Comparison of ENCODE assay signal across 27 mouse cellular contexts in the genomic region with DNA sequence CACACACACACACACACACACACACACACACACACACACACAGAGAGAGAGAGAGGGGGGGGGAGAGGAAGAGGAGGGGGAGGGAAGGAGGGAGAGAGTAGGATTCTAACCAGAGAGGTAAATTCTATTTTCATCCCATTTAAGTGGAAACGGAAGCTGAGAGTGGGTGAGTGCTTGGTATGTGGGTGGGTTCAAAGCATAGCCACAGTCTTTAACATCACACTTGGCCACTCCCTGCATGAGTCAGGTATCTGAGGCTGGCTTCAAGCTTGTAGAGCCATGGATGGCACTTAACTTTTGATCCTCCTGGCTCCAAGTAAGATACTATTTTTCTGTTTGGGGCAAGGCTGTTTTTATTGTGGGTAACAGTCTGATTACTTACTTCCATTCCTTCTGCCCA. TPM values are rescaled to one million over a fixed set of nuclear protein-coding genes. Genes with fewer than 3 reads are reported as not detected.
DNase-seq lines count a peak whose midpoint lies in the region; ATAC-seq and TF ChIP-seq lines count a peak whose summit lies in the region.
"Had no signal": no experiment of that assay in that cellular context is flagged by ENCODE, and none has a peak within 500 bp of the region (broad histone marks: within the 10 kb centered on the region; RNA-seq: fewer than 3 reads in every experiment).

No protein-coding gene starts in this region.

- no peaks in the 10 kb centered on the region for H3K9me3 ChIP-seq in lung, embryonic 16.5 days (ENCODE audit: control insufficient read depth, low read length)
- H3K9me3 ChIP-seq in intestine, embryonic 16.5 days (ENCODE audit: control insufficient read depth, low read length) = no peaks in the 10 kb centered on the region
- H3K9me3 ChIP-seq: embryonic facial prominence, embryonic 13.5 days; G1E; heart, embryonic 10.5 days; hindbrain, embryonic 12.5 days; limb, embryonic 13.5 days; liver, embryonic 13.5 days; neural tube, embryonic 12.5 days had no signal

- H3K4me3 ChIP-seq in lung, embryonic 16.5 days (ENCODE audit: low read length) = no peak overlapping the region
- no peak overlapping the region for H3K4me3 ChIP-seq in lung, adult 2 months (replicated peaks; ENCODE audit: extremely low read depth, low read depth, low read length)
- H3K4me3 ChIP-seq in intestine, embryonic 16.5 days (ENCODE audit: low read length) = no peak overlapping the region
- H3K4me3 ChIP-seq: embryonic facial prominence, embryonic 13.5 days; heart, embryonic 10.5 days; hindbrain, embryonic 12.5 days; limb, embryonic 13.5 days; liver, embryonic 13.5 days; neural tube, embryonic 12.5 days had no signal

- 41% methylated on average over 1 of the region's 1 CpGs for WGBS in lung, embryonic 16.5 days
- 71% methylated on average over 1 of the region's 1 CpGs for WGBS in lung, adult 2 months
- WGBS in intestine, embryonic 16.5 days = 67% methylated on average over 1 of the region's 1 CpGs

- no peak for TF ChIP-seq POLR2A in lung, adult 2 months (IDR thresholded peaks at IDR 0.05; ENCODE audit: borderline replicate concordance, extremely low read depth, low read depth, low read length)

- no peak overlapping the region for H3K27ac ChIP-seq in lung, embryonic 16.5 days (ENCODE audit: low read length)
- no peak overlapping the region for H3K27ac ChIP-seq in intestine, embryonic 16.5 days (ENCODE audit: low read length)
- H3K27ac ChIP-seq: embryonic facial prominence, embryonic 13.5 days; heart, embryonic 10.5 days; hindbrain, embryonic 12.5 days; limb, embryonic 13.5 days; liver, embryonic 13.5 days; neural tube, embryonic 12.5 days had no signal

- H3K4me2 ChIP-seq in lung, embryonic 16.5 days (ENCODE audit: low read depth, low read length) = no peak overlapping the region
- no peak overlapping the region for H3K4me2 ChIP-seq in intestine, embryonic 16.5 days (ENCODE audit: low read depth, low read length)
- H3K4me2 ChIP-seq: embryonic facial prominence, embryonic 13.5 days; hindbrain, embryonic 12.5 days; limb, embryonic 13.5 days; liver, embryonic 13.5 days; midbrain, embryonic 11.5 days; neural tube, embryonic 12.5 days had no signal

- TF ChIP-seq CTCF in lung, adult 2 months (IDR thresholded peaks at IDR 0.05; ENCODE audit: insufficient read depth, low read length) = no peak

- H3K36me3 ChIP-seq in lung, embryonic 16.5 days (ENCODE audit: control insufficient read depth, insufficient read depth, low read length) = no peaks in the 10 kb centered on the region
- H3K36me3 ChIP-seq in intestine, embryonic 16.5 days (ENCODE audit: control insufficient read depth, insufficient read depth, low read length) = no peaks in the 10 kb centered on the region
- H3K36me3 ChIP-seq: embryonic facial prominence, embryonic 13.5 days; G1E; heart, embryonic 10.5 days; hindbrain, embryonic 12.5 days; limb, embryonic 13.5 days; liver, embryonic 13.5 days; neural tube, embryonic 12.5 days had no signal

- peak; percentile 49; the same call in 1 of the 2 replicates for ATAC-seq in lung, embryonic 16.5 days (ENCODE audit: low read depth)
- peak; percentile 71 for ATAC-seq in CD4-positive, CD25-positive, alpha-beta regulatory T cell, adult 4 months
- ATAC-seq in activated CD4-positive, CD25-positive, alpha-beta regulatory T cell, adult 4 months = peak; percentile 73
- peak; percentile 71 for ATAC-seq in megakaryocyte progenitor cell, adult 5-6 weeks (replicated peaks; ENCODE audit: poor library complexity)
- ATAC-seq in intestine, embryonic 16.5 days = no peak
- ATAC-seq: forebrain, embryonic 14.5 days had no signal

- no peak for DNase-seq in lung, adult 2 months
- no peak for DNase-seq in spleen, postnatal 10 days (ENCODE audit: low spot score in 2 of 2)
- DNase-seq in heart, adult 11 months = no peak
- DNase-seq: adrenal gland, adult 8-10 months; B cell, adult 2 months; cerebellum, adult 9-10 months; gastrocnemius, postnatal 36 days; kidney, adult 2 months; kidney, postnatal 10 days; liver, embryonic 13.5 days; lung, postnatal 4 days had no signal

- no peak overlapping the region for H3K9ac ChIP-seq in lung, embryonic 16.5 days (ENCODE audit: low read length)
- no peak overlapping the region for H3K9ac ChIP-seq in intestine, embryonic 16.5 days (ENCODE audit: low read depth, low read length)
- H3K9ac ChIP-seq: embryonic facial prominence, embryonic 13.5 days; hindbrain, embryonic 12.5 days; limb, embryonic 13.5 days; liver, embryonic 13.5 days; neural tube, embryonic 12.5 days had no signal

- no peaks in the 10 kb centered on the region for H3K4me1 ChIP-seq in lung, embryonic 16.5 days (replicated peaks; ENCODE audit: control insufficient read depth, insufficient read depth, low read length)
- no peaks in the 10 kb centered on the region for H3K4me1 ChIP-seq in lung, adult 2 months (ENCODE audit: control insufficient read depth, insufficient read depth, low read length)
- H3K4me1 ChIP-seq in intestine, embryonic 16.5 days (ENCODE audit: control insufficient read depth, insufficient read depth, low read length) = no peaks in the 10 kb centered on the region
- H3K4me1 ChIP-seq: embryonic facial prominence, embryonic 13.5 days; heart, embryonic 10.5 days; hindbrain, embryonic 12.5 days; limb, embryonic 13.5 days; liver, embryonic 13.5 days; neural tube, embryonic 12.5 days had no signal

- H3K27me3 ChIP-seq in lung, embryonic 16.5 days (ENCODE audit: control insufficient read depth, insufficient read depth, low read depth, low read length) = no peaks in the 10 kb centered on the region
- H3K27me3 ChIP-seq in intestine, embryonic 16.5 days (replicated peaks; ENCODE audit: control insufficient read depth, insufficient read depth, low read length) = no peaks in the 10 kb centered on the region
- H3K27me3 ChIP-seq: embryonic facial prominence, embryonic 13.5 days; hindbrain, embryonic 12.5 days; limb, embryonic 13.5 days; liver, embryonic 13.5 days; neural tube, embryonic 12.5 days had no signal

RNA-seq across cellular contexts. Expression of gene Gpr50, which starts 41.2 kb away (rescaled TPM):
- 0.24 TPM in 2 replicates for polyA plus RNA-seq in lung, embryonic 16.5 days (2015; fragmentation: Nextera tagmentation; extraction: Ambion mirVana)
- 0.05 TPM in 1 of 2 replicates, not detected in the other for polyA plus RNA-seq in lung, adult 2 months (2012; rRNA removed)
- not detected for polyA plus RNA-seq in CD4-positive, CD25-positive, alpha-beta regulatory T cell, adult 4 months (2017; shearing (Covaris generic))
- not detected for polyA plus RNA-seq in activated CD4-positive, CD25-positive, alpha-beta regulatory T cell, adult 4 months (2017; shearing (Covaris generic))
- not detected in 2 replicates for total RNA-seq in megakaryocyte progenitor cell, adult 5-6 weeks (2015)
- not detected in 2 replicates for total RNA-seq in megakaryocyte progenitor cell, adult 5-6 weeks (2017)
- 0.67 and 2.8 TPM in 2 replicates for polyA plus RNA-seq in intestine, embryonic 16.5 days (2015; fragmentation: Nextera tagmentation; extraction: Ambion mirVana)
- total RNA-seq: adrenal gland, adult 8-10 months; layer of hippocampus, postnatal 25 days; monocyte, adult 5-6 weeks had no signal
- polyA plus RNA-seq: G1E; heart, postnatal 0 days; kidney, adult 2 months had no signal
